Mouse (Mus musculus) lung, embryonic 14.5 days (tissue): ENCODE data around the gene Dennd1b. TPM values are rescaled to one million over a fixed set of nuclear protein-coding genes. Genes with fewer than 3 reads are reported as not detected.

Source experiments
- ATAC-seq: fragments of 200-750 bp; cut with Nextera tagmentation; 2 replicates; pipeline ENCODE4 v1.8.0; 2017; ENCODE audit warnings: mild to moderate bottlenecking, moderate TSS enrichment, moderate library complexity; ENCODE audit not compliant: insufficient read depth
- DNase-seq: peaks from one replicate; pipeline ENCODE4 v3.0.0-alpha.2; 2015
- H3K27ac ChIP-seq: fragments of 300-500 bp; sonication (generic); 2 replicates; pipeline ENCODE4 v1.5.1; 2014; ENCODE audit warnings: low read depth, mild to moderate bottlenecking, moderate library complexity
- H3K27me3 ChIP-seq: fragments of 300-500 bp; sonication (generic); 2 replicates; pipeline ENCODE4 v1.6.1; 2014; ENCODE audit warnings: low read length, control low read depth; ENCODE audit not compliant: insufficient read depth
- H3K36me3 ChIP-seq: fragments of 300-500 bp; sonication (generic); 2 replicates; pipeline ENCODE4 v1.6.1; 2014; ENCODE audit warnings: control low read depth; ENCODE audit not compliant: insufficient read depth
- H3K4me1 ChIP-seq: fragments of 300-500 bp; sonication (generic); 2 replicates; pipeline ENCODE4 v1.6.1; 2014; ENCODE audit warnings: antibody characterized with exemption, control low read depth; ENCODE audit not compliant: insufficient read depth
- H3K4me2 ChIP-seq: fragments of 300-500 bp; sonication (generic); 2 replicates; pipeline ENCODE4 v1.6.1; 2014; ENCODE audit warnings: mild to moderate bottlenecking
- H3K4me3 ChIP-seq: fragments of 300-500 bp; sonication (generic); 2 replicates; pipeline ENCODE4 v1.5.1; 2014; ENCODE audit warnings: low read depth, low read length
- H3K9ac ChIP-seq: fragments of 300-500 bp; sonication (generic); 2 replicates; pipeline ENCODE4 v1.6.1; 2014
- H3K9me3 ChIP-seq: fragments of 300-500 bp; sonication (generic); 2 replicates; pipeline ENCODE4 v1.6.1; 2016; ENCODE audit warnings: low read depth, low read length, control low read depth
- CTCF ChIP-seq: IDR thresholded peaks from 2 replicates; pipeline ENCODE4 v1.5.1; 2016; ENCODE audit warnings: antibody characterized with exemption, low read depth
- WGBS: fragments of 180-500 bp; shearing (Covaris S2); extraction: QIAGEN DNeasy Blood & Tissue Kit; methylation state at CpG from one replicate; pipeline ENCODE4 v1.1.7; 2014; 5-methylcytosine and 5-hydroxymethylcytosine counted together
- polyA plus RNA-seq: library from polyadenylated mRNA; unstranded; fragments of >200 nt; fragmentation: Nextera tagmentation; extraction: Ambion mirVana; gene quantifications from 2 replicates; pipeline ENCODE4 v1.2.1, GENCODE M21; 2014

Gene Dennd1b
- polyA plus RNA-seq, 1 experiment from 2014 or later, result 10.8 TPM

DNA sequence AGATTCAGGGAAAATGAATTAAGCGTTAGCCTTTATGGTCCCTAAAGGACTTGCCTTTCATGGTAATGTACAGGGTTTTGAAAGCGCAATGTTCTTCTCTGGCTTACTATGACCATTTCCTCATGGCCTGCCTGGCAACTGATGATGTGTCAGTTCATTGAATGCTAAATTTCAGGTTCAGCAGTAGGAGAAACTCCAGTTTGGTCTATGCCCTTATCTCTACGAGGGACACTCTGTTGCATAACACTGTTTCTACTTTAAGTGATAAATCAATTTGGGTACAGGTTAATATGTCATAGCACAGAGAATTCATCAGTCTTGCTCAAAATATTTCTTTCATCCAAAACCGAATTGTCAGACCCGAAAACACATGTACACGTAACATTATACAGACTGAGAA, 133.1 kb downstream of the Dennd1b start:
- WGBS, result 87% methylated on average over 6 of the region's 6 CpGs
- H3K4me3 ChIP-seq, result no peak overlapping the region
- no peak overlapping the region for H3K4me2 ChIP-seq
- H3K36me3 ChIP-seq, result no peaks in the 10 kb centered on the region
- no peak for ATAC-seq
- DNase-seq, result no peak
- no peaks in the 10 kb centered on the region for H3K4me1 ChIP-seq
- H3K27ac ChIP-seq, result no peak overlapping the region
- H3K9me3 ChIP-seq, result no peaks in the 10 kb centered on the region
- H3K27me3 ChIP-seq, result no peaks in the 10 kb centered on the region
- TF ChIP-seq CTCF, result no peak
- H3K9ac ChIP-seq, result no peak overlapping the region

DNA sequence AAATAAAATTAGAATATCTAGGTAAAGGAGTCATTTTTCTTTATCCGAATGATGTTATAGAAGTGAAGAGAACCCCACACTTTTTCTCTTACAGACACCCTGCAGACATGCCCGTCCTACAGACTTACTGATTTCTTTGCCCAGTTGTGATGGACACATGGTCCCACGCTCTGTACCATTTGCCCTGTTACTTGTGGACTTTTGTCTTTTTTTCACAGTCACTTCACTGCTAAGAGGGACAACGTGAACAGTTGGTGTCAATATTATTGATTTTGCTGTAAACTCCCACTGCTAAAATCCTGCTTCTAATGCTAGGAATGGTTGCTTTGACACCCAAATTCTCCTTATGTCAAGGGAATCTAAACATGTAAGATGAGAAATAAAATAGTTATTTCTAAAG, 134.9 kb downstream of the Dennd1b start:
- no peak for TF ChIP-seq CTCF
- DNase-seq (no peak), ATAC-seq (no peak)
- no peak overlapping the region for H3K4me3 ChIP-seq
- no peak overlapping the region for H3K9ac ChIP-seq
- no peaks in the 10 kb centered on the region for H3K4me1 ChIP-seq
- no peak overlapping the region for H3K27ac ChIP-seq
- no peaks in the 10 kb centered on the region for H3K36me3 ChIP-seq
- H3K4me2 ChIP-seq, result no peak overlapping the region
- WGBS, result 88% methylated on average over 4 of the region's 4 CpGs
- no peaks in the 10 kb centered on the region for H3K27me3 ChIP-seq
- H3K9me3 ChIP-seq, result no peaks in the 10 kb centered on the region

DNA sequence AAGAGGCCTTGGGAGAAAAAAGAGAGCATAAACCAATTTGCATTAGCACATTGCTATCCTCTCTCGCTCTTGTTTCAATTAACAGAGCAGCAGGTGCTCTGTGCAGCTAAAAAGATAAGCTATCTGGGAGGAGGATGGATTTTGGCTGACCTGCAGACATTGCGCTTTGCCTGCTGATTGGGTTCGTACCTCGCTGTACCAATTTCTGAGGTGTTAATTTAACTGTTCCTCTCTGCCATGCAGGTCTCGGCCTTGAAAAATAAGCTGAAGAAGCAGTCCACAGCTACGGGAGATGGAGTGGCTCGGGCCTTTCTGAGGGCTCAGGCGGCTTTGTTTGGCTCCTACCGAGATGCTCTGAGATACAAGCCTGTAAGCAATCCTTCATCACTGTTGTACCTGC, 138.5 kb downstream of the Dennd1b start:
- Histone ChIP-seq H3K4me3 (no peak overlapping the region), H3K36me3 (peaks cover 9% of the 10 kb centered on the region; the same call in 1 of the 2 replicates), H3K9ac (no peak overlapping the region), H3K27ac (no peak overlapping the region), H3K9me3 (no peaks in the 10 kb centered on the region), H3K4me1 (no peaks in the 10 kb centered on the region), H3K4me2 (no peak overlapping the region), H3K27me3 (no peaks in the 10 kb centered on the region)
- ATAC-seq, result no peak
- TF ChIP-seq CTCF, result no peak
- DNase-seq, result no peak
- whole genome bisulfite sequencing, result 70% methylated on average over 9 of the region's 9 CpGs

DNA sequence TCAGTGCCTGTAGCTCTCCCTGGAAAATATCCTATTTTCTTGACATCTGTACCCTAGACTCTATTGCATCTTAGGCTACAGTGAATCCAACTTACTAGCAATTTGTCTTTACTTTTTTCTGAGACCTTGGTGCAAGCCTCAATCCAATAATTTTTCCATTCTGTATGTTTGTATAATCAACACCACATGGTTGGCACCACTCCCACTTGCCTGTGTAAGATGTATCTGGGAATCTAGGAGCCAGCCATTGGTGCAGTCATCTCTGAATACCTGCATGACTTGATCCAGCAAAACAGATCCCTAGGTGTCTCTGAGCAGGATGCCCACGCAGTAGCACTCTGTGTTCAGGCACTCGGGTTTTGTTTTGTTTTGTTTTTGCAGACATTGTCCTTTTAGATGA, 145.0 kb downstream of the Dennd1b start:
- Histone ChIP-seq H3K9ac (no peak overlapping the region), H3K9me3 (no peaks in the 10 kb centered on the region), H3K27me3 (no peaks in the 10 kb centered on the region), H3K4me1 (no peaks in the 10 kb centered on the region), H3K27ac (no peak overlapping the region), H3K36me3 (peaks cover 8% of the 10 kb centered on the region; the same call in 1 of the 2 replicates), H3K4me3 (no peak overlapping the region), H3K4me2 (no peak overlapping the region)
- WGBS, result 76% methylated on average over 2 of the region's 2 CpGs
- TF ChIP-seq CTCF, result no peak
- DNase-seq (no peak), ATAC-seq (no peak)

GRCm38 (mm10) chr1:139122626-139123025, 159.4 kb downstream of the Dennd1b start:
- H3K4me2 ChIP-seq, result no peak overlapping the region
- no peaks in the 10 kb centered on the region for H3K4me1 ChIP-seq
- no peak overlapping the region for H3K4me3 ChIP-seq
- no peak for ATAC-seq
- DNase-seq, result no peak
- WGBS, result 95% methylated on average over 8 of the region's 8 CpGs
- H3K27ac ChIP-seq, result no peak overlapping the region
- no peaks in the 10 kb centered on the region for H3K27me3 ChIP-seq
- H3K36me3 ChIP-seq, result no peaks in the 10 kb centered on the region
- H3K9me3 ChIP-seq, result no peaks in the 10 kb centered on the region; the same call in 1 of the 2 replicates
- no peak for TF ChIP-seq CTCF
- H3K9ac ChIP-seq, result no peak overlapping the region

- 72% methylated on average over 1 of the region's 1 CpGs for WGBS
- Histone ChIP-seq H3K27ac (no peak overlapping the region), H3K9ac (no peak overlapping the region), H3K4me1 (no peaks in the 10 kb centered on the region), H3K27me3 (no peaks in the 10 kb centered on the region), H3K36me3 (peaks cover 8% of the 10 kb centered on the region; the same call in 1 of the 2 replicates), H3K4me3 (no peak overlapping the region), H3K9me3 (no peaks in the 10 kb centered on the region), H3K4me2 (no peak overlapping the region)
- TF ChIP-seq CTCF, result no peak
- DNase-seq (no peak), ATAC-seq (peak; percentile 11; the same call in 1 of the 2 replicates)
These were observed 176.4 kb downstream of the Dennd1b start for GRCm38 (mm10) chr1:139139644-139140043.

- no peak for DNase-seq
- H3K4me1 ChIP-seq, result no peaks in the 10 kb centered on the region
- no peak for TF ChIP-seq CTCF
- H3K9me3 ChIP-seq, result no peaks in the 10 kb centered on the region
- ATAC-seq, result no peak
- peaks cover 8% of the 10 kb centered on the region; the same call in 1 of the 2 replicates for H3K36me3 ChIP-seq
- no peak overlapping the region for H3K9ac ChIP-seq
- H3K4me3 ChIP-seq, result no peak overlapping the region
- WGBS, result 94% methylated on average over 1 of the region's 2 CpGs
- no peak overlapping the region for H3K4me2 ChIP-seq
- H3K27ac ChIP-seq, result no peak overlapping the region
- H3K27me3 ChIP-seq, result no peaks in the 10 kb centered on the region
These were observed 182.3 kb downstream of the Dennd1b start for GRCm38 (mm10) chr1:139145516-139145915.

DNA sequence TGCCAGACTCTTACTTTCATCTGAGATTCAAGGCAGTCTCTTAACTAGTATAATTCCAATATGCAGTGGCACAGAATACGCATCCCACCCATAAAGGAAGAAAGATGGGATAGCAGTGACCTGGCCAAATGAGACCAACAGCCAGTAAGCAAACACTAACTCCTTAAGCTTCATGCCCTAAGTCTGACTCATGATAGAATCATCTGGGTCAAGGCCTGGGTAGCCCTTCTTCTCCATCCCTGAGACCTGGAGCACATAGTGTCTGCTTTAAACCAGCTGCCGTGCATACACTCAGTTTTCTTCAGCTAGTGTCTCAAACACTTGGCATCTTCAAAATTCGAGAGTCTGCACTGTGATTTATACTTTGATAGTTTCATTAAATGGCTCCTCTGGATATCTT, 183.1 kb downstream of the Dennd1b start:
- Histone ChIP-seq H3K9ac (no peak overlapping the region), H3K36me3 (peaks cover 8% of the 10 kb centered on the region; the same call in 1 of the 2 replicates), H3K9me3 (no peaks in the 10 kb centered on the region), H3K27ac (no peak overlapping the region), H3K4me2 (no peak overlapping the region), H3K4me1 (no peaks in the 10 kb centered on the region), H3K4me3 (no peak overlapping the region), H3K27me3 (no peaks in the 10 kb centered on the region)
- ATAC-seq (no peak), DNase-seq (no peak)
- no peak for TF ChIP-seq CTCF
- 80% methylated on average over 3 of the region's 3 CpGs for WGBS
